Mouse (Mus musculus): ENCODE measurements around the gene Fhl3. TPM values are rescaled to one million over a fixed set of nuclear protein-coding genes. Genes with fewer than 3 reads are reported as not detected.

Fhl3 gene
- polyA plus RNA-seq, 1 experiment: 206 TPM

DNA sequence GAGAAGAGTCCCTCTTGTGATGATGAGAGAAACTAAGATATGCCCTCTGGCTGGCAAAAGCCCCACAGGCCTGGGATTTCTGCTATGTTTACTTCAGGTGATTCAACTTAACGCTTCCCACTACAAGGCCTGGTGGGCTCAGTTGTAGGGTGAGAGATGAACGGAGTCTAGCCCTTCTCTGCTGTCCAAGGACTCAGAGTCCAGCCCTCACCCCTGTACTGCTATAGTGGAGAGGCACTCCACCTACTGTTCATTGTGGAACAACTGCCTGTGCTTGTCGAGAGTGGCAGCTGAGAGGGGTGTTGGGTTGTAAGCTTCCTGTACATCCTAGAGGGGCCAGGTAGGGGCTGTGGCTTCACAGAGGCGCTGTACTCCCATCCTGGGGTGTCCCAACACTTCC lies 37.5 kb downstream of the Fhl3 start:
- H3K4me3 ChIP-seq (ENCODE audit: insufficient read depth, poor library complexity, severe bottlenecking): no peak overlapping the region
- no peak overlapping the region for H3ac ChIP-seq (ENCODE audit: control insufficient read depth, insufficient read length, low read depth)
- TF ChIP-seq FOSL1 (IDR thresholded peaks at IDR 0.05; ENCODE audit: insufficient read depth, low read length, poor library complexity, severe bottlenecking): no peak
- TF ChIP-seq MYOD1 (IDR thresholded peaks at IDR 0.05; ENCODE audit: control insufficient read depth, insufficient read length, low read depth): no peak
- no peak for TF ChIP-seq CTCF (IDR thresholded peaks at IDR 0.05; ENCODE audit: control insufficient read depth, insufficient read depth, insufficient read length)
- TF ChIP-seq MYOG (IDR thresholded peaks at IDR 0.05; ENCODE audit: control insufficient read depth, extremely low read depth, insufficient read length): no peak
- TF ChIP-seq CEBPB (IDR thresholded peaks at IDR 0.05; ENCODE audit: low read depth): no peak
- TF ChIP-seq USF1 (IDR thresholded peaks at IDR 0.05; ENCODE audit: low read depth): no peak
- no peak for TF ChIP-seq MAX (IDR thresholded peaks at IDR 0.05)
- H3K79me2 ChIP-seq (ENCODE audit: control insufficient read depth, insufficient read depth): peaks cover 12% of the 10 kb centered on the region
- peaks cover 9% of the 10 kb centered on the region for H3K36me3 ChIP-seq (ENCODE audit: control insufficient read depth, insufficient read depth)
- H3K79me3 ChIP-seq (ENCODE audit: low read depth): no peaks in the 10 kb centered on the region
- H3K27me3 ChIP-seq (ENCODE audit: control insufficient read depth, insufficient read depth, insufficient read length): no peaks in the 10 kb centered on the region

DNA sequence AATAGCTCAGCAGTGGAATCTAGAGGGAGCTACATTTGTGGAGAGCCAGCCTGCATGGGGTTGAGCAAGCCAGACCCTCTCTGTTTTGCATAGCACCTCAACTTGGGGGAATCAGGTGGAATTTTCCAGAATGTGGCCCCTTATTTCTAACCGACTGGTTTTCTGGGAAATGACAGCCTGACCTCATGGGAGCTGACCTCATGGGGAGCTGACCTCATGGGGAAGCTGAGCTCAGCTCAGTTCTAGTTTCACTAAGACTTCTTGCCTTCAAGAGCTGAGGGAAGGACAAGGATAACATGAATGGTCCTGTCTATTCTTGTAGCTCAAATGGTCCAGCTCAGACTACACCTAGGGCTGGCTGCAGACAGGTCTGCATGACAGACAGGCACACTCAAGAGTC lies 38.3 kb downstream of the Fhl3 start:
- peaks cover 12% of the 10 kb centered on the region for H3K79me2 ChIP-seq (ENCODE audit: control insufficient read depth, insufficient read depth)
- H3ac ChIP-seq (ENCODE audit: control insufficient read depth, insufficient read length, low read depth): no peak overlapping the region
- H3K4me3 ChIP-seq (ENCODE audit: insufficient read depth, poor library complexity, severe bottlenecking): no peak overlapping the region
- H3K27me3 ChIP-seq (ENCODE audit: control insufficient read depth, insufficient read depth, insufficient read length): no peaks in the 10 kb centered on the region
- no peaks in the 10 kb centered on the region for H3K79me3 ChIP-seq (ENCODE audit: low read depth)
- TF ChIP-seq CEBPB (IDR thresholded peaks at IDR 0.05; ENCODE audit: low read depth): no peak
- TF ChIP-seq MYOD1 (IDR thresholded peaks at IDR 0.05; ENCODE audit: control insufficient read depth, insufficient read length, low read depth): no peak
- no peak for TF ChIP-seq MAX (IDR thresholded peaks at IDR 0.05)
- TF ChIP-seq USF1 (IDR thresholded peaks at IDR 0.05; ENCODE audit: low read depth): no peak
- TF ChIP-seq CTCF (IDR thresholded peaks at IDR 0.05; ENCODE audit: control insufficient read depth, insufficient read depth, insufficient read length): no peak
- TF ChIP-seq MYOG (IDR thresholded peaks at IDR 0.05; ENCODE audit: control insufficient read depth, extremely low read depth, insufficient read length): no peak
- TF ChIP-seq FOSL1 (IDR thresholded peaks at IDR 0.05; ENCODE audit: insufficient read depth, low read length, poor library complexity, severe bottlenecking): no peak
- peaks cover 3% of the 10 kb centered on the region for H3K36me3 ChIP-seq (ENCODE audit: control insufficient read depth, insufficient read depth)

DNA sequence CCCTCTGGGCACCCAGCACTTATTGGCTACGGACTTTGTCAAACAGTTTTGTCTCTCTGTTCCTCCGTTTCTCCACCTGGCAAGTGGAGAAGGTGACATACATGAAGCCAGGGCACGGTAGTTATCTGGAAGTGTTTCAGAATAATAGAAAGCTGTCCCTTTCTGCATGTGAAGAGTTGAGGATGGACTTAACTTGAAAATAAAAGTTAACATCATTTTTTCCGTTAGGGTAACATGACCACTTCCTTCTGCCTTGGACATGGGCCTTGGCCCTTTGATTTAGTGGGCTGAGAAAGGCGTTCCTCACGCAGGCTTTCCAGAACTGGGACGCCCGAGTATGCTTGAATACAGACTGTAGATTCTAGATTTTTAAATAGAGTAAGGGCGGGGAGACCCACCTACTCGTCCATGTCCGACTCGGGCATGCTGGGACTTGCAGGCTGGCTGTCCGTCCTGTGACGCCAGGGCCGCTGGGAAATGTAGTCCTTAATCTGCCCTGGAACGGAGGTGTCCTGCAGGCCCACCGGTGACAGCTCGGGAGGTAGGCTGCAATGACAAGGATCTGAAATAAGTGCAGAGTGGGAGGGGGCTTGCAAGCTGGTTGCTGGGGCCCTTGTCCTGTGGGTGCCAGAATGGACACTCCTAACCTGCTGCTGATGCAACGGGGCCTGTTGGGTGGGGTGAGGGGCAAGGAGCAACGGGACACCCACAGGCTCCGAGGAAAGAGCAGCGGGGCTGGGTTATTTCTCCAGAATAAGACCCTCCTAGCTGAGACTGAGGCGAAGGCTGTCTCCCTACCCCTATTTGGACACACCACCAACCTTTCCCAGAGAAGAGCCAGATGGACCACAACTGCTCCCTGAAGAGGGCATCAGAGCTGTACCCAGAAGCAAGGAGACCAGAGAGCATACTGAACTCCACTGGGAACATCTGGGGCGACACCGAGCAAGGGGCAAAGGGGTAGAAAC lies 41.2 kb downstream of the Fhl3 start, which contains the start of gene Inpp5b:
Gene Inpp5b (plus strand): TSS at position 475 of the 968 bp plus-strand sequence.
- no peaks in the 10 kb centered on the region for H3K27me3 ChIP-seq (ENCODE audit: control insufficient read depth, insufficient read depth, insufficient read length)
- no peaks in the 10 kb centered on the region for H3K79me3 ChIP-seq (ENCODE audit: low read depth)
- H3K79me2 ChIP-seq (ENCODE audit: control insufficient read depth, insufficient read depth): peaks cover 12% of the 10 kb centered on the region
- peak within 1 kb of the TSS; percentile 79 for H3ac ChIP-seq (ENCODE audit: control insufficient read depth, insufficient read length, low read depth)
- TF ChIP-seq MAX (IDR thresholded peaks at IDR 0.05): no peak
- H3K36me3 ChIP-seq (ENCODE audit: control insufficient read depth, insufficient read depth): peaks cover 12% of the 10 kb centered on the region
- H3K4me3 ChIP-seq (ENCODE audit: insufficient read depth, poor library complexity, severe bottlenecking): peak within 1 kb of the TSS; percentile 48

DNA sequence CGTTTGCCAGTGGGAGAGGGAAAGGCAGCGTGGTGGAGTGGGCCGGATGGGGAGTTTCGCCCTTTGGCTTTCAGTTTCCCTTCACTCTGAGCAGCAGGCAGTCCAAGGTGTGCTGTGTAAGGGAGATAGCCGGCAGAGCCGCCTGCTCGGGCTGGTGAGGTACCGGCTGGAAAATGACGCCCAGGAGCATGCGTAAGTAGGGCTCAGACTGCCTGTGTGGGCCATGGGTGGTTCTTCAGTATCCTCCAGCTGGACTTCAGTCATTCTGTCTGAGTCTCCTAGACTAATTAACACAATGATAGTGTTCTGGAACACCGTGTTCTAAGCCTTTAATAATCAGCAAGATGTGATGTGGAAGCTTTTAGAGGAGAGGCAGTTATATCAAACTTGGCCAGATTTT lies 42.3 kb downstream of the Fhl3 start:
- TF ChIP-seq CEBPB (IDR thresholded peaks at IDR 0.05; ENCODE audit: low read depth): no peak
- no peak for TF ChIP-seq CTCF (IDR thresholded peaks at IDR 0.05; ENCODE audit: control insufficient read depth, insufficient read depth, insufficient read length)
- TF ChIP-seq MAX (IDR thresholded peaks at IDR 0.05): no peak
- TF ChIP-seq FOSL1 (IDR thresholded peaks at IDR 0.05; ENCODE audit: insufficient read depth, low read length, poor library complexity, severe bottlenecking): no peak
- no peak for TF ChIP-seq MYOG (IDR thresholded peaks at IDR 0.05; ENCODE audit: control insufficient read depth, extremely low read depth, insufficient read length)
- no peak for TF ChIP-seq MYOD1 (IDR thresholded peaks at IDR 0.05; ENCODE audit: control insufficient read depth, insufficient read length, low read depth)
- TF ChIP-seq USF1 (IDR thresholded peaks at IDR 0.05; ENCODE audit: low read depth): no peak
- no peak overlapping the region for H3K4me3 ChIP-seq (ENCODE audit: insufficient read depth, poor library complexity, severe bottlenecking)
- H3K36me3 ChIP-seq (ENCODE audit: control insufficient read depth, insufficient read depth): peaks cover 9% of the 10 kb centered on the region
- peaks cover 12% of the 10 kb centered on the region for H3K79me2 ChIP-seq (ENCODE audit: control insufficient read depth, insufficient read depth)
- no peaks in the 10 kb centered on the region for H3K27me3 ChIP-seq (ENCODE audit: control insufficient read depth, insufficient read depth, insufficient read length)
- no peaks in the 10 kb centered on the region for H3K79me3 ChIP-seq (ENCODE audit: low read depth)
- no peak overlapping the region for H3ac ChIP-seq (ENCODE audit: control insufficient read depth, insufficient read length, low read depth)

DNA sequence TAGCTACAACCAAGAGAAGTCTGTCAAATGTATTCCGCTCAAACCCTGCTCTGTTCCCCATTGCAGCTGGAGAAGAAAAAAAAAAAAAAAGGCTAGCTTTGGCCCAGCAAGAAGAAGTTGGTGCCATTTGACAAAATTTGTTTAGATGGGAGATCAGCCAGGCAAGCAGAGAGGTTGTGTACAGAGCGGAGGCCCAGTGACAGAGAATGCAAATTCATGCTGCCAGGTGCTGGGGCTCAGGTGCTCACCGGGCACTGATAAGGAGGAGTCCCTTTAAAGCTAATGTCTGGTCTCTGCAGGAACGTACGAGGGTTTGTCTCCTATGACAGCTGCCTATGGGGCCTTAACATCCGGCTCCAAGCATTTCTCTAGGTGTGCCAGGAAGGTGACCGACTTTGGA lies 46.1 kb downstream of the Fhl3 start:
- no peak overlapping the region for H3ac ChIP-seq (ENCODE audit: control insufficient read depth, insufficient read length, low read depth)
- no peaks in the 10 kb centered on the region for H3K79me3 ChIP-seq (ENCODE audit: low read depth)
- TF ChIP-seq FOSL1 (IDR thresholded peaks at IDR 0.05; ENCODE audit: insufficient read depth, low read length, poor library complexity, severe bottlenecking) (no peak), MYOG (IDR thresholded peaks at IDR 0.05; ENCODE audit: control insufficient read depth, extremely low read depth, insufficient read length) (no peak), CEBPB (IDR thresholded peaks at IDR 0.05; ENCODE audit: low read depth) (no peak), MYOD1 (IDR thresholded peaks at IDR 0.05; ENCODE audit: control insufficient read depth, insufficient read length, low read depth) (no peak), CTCF (IDR thresholded peaks at IDR 0.05; ENCODE audit: control insufficient read depth, insufficient read depth, insufficient read length) (no peak), USF1 (IDR thresholded peaks at IDR 0.05; ENCODE audit: low read depth) (no peak), MAX (IDR thresholded peaks at IDR 0.05) (no peak)
- no peak overlapping the region for H3K4me3 ChIP-seq (ENCODE audit: insufficient read depth, poor library complexity, severe bottlenecking)
- peaks cover 13% of the 10 kb centered on the region for H3K79me2 ChIP-seq (ENCODE audit: control insufficient read depth, insufficient read depth)
- no peaks in the 10 kb centered on the region for H3K27me3 ChIP-seq (ENCODE audit: control insufficient read depth, insufficient read depth, insufficient read length)
- H3K36me3 ChIP-seq (ENCODE audit: control insufficient read depth, insufficient read depth): peaks cover 14% of the 10 kb centered on the region

Measured in C2C12 (cell line).